Mouse (Mus musculus): Measurements from ENCODE around the gene Plek.

The Plek gene

DNA sequence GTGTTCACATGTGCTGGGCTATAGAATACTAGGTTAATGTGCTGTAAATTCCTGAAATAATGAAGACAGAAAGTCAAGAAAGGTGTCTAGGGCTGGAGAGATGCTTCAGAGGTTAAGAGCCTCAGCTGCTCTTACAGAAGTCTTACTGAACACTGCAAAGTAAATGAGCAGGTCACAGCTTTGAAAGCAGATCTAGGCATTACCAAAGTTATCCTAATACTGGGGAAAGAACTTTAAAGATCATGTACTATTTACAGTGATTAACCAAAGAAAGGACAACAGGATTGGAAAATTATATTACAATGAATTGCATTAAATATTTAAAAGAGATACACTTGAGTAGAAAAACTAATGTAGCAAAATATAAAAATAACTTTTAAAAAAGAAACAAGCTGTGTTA, 52.2 kb downstream of the Plek start:
- no peak for DNase-seq

DNA sequence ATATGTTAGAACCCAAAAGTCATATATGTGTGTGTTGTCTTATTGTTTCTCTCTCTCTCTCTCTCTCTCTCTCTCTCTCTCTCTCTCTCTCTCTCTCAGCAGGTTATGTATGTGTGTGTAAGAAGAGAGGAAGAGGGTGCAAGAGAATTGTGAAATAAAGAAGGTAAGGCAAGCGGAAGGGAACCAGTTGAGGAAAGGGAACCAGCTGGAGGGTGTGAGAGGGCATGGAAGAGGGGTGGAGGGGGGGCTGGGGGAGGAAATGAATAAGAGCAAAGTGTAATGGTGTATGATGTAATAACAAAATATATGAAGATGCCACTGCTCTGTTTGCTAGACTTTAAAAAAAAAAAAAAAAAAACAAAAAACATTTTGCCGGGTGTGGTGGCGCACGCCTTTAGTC, 52.8 kb downstream of the Plek start:
- DNase-seq, result no peak

DNA sequence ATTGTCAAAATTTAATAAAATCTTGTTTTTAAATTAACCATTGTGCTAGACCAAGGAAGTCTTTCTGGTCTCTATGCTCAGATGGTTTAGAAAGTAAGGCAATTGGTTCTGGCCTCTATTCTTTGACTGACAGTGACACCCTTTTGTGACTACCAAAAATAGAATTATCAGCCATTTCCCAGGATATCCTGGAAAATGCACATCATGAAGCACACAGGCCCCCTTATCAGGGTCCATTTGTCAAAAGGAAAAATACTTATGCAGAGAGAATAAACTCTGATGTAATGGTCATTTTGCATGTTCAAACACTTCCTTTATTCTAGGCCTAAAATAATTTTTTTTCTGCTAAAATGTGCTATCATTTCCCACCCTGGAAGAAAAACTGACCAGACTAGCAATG, 54.7 kb downstream of the Plek start:
- DNase-seq, result no peak

- no peak for DNase-seq
Measured at GRCm38 (mm10) chr11:16996818-16997217, 55.4 kb downstream of the Plek start.

GRCm38 (mm10) chr11:16992880-16993279, 59.3 kb downstream of the Plek start:
- DNase-seq, result no peak

DNA sequence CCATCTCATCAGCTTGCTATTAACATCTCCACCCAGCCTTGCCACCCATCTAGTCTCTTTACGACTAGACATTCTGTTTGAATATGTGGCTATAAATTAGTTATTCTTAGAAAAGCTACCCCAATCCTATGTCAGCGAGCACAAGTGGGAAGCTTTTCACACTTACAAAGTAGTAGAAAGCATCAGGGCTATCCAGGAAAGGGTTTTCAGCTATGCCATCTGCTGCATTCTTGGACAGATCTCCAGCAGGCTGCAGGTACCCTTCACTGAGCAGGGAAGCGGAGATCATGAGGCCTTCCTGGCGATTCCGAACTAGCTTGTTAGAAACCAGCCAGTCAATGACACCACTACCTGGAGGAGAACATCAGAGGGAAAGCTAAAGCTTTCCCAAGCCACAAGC, 62.3 kb downstream of the Plek start:
- DNase-seq, result no peak

DNA sequence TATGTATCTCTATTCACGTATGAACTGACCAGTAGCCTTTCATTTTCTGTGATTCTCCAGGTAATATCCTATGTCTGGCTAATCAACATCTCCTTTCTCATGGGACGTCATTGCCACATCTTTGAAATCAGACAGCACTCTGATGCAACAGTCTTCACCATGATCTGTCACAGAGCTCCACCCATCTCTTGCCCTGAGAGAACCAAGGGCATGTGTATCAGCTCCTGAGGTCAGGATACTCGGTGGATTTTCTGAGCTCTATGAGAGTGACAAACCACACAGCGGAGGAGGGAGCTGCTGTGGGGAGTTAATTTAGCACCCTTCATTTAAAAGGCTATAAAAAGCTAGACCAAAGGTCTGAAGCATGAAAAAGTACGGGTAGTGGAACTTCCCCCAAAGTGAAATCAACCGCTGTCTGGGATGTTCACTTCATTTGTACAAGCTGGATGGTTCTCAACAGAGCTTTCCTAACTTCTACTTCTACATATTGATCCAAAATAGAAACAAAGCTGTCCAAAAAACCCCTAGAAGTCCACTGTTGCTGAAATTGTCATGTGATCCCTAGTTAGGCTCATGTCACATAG, 64.3 kb downstream of the Plek start:
- no peak for DNase-seq

- no peak for DNase-seq
Measured at GRCm38 (mm10) chr11:16986550-16987187, 65.5 kb downstream of the Plek start.

- no peak for DNase-seq
Measured at GRCm38 (mm10) chr11:16978161-16978707, 73.9 kb downstream of the Plek start.

- no peak for DNase-seq
Measured at GRCm38 (mm10) chr11:16977611-16978010, 74.6 kb downstream of the Plek start.

DNA sequence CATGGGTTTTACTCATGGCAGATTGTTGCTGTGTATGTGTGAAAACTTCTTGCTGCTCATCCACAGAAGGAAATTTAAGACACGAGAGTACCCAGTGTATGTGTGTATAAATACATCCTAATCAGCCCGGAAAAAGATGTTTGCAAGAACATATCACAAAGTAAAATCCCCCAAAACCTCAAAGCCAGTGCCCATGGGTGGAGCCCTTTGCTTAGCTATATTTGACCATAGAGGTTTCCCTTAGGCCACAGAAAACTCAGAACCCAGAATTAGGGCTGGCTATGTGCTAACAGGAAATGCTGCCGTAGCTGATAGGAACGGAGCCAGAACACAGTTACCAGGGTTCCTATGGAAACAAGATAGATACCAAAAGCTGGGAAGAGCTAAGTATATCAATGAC, 75.2 kb downstream of the Plek start:
- DNase-seq, result no peak

- no peak for DNase-seq
Measured at GRCm38 (mm10) chr11:16973086-16973485, 79.1 kb downstream of the Plek start.

GRCm38 (mm10) chr11:16972027-16972426, 80.2 kb downstream of the Plek start:
- DNase-seq, result no peak

DNA sequence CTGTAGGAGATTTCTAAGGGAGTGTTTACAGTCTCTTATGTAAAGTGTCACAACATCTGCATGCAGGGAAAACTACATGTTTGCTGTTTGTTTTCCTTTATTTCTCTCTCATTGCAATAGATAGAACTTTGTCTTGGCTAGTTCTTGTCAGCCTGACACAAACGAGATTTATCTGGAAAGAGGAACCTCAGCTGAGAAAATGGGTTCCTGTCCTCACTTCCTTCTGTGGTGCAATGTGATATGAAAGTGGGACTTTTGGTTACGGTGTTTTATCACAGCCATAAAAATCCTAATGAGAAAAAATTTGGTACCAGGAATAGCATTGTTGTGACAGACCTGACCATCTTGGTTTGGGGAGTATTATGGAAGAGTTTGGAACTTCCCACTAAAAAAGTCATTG, 82.5 kb downstream of the Plek start:
- no peak for DNase-seq

- peak; percentile 28 to 33 for DNase-seq
Measured at GRCm38 (mm10) chr11:16967806-16968205, 84.4 kb downstream of the Plek start.

DNA sequence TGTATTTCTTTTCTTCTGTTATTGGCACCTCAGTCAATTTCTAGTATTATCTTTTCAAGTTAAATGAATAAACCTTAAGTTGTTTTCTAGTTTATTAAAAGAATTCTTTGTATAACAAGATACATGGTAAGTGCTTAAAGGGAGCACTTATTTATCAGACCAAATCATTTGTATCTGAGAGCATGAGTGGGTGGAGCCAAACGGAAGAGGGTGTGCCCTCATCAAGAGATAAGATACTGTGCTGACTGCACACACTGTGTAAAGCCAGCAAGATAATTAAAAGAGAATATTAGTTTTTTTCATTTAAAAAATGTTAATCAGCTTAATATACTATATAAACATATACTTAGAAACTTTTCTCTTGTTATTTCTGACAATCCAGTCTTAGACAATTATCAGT, 93.7 kb downstream of the Plek start:
- DNase-seq, result no peak

- no peak for DNase-seq
Measured at GRCm38 (mm10) chr11:16957030-16957429, 95.2 kb downstream of the Plek start.

- no peak for DNase-seq
Measured at GRCm38 (mm10) chr11:16956115-16956862, 95.9 kb downstream of the Plek start.

GRCm38 (mm10) chr11:16951761-16952010, 100.5 kb downstream of the Plek start:
- no peak for DNase-seq

- DNase-seq, result peak; percentile 94 to 98
Measured at GRCm38 (mm10) chr11:16950976-16951760, 101.0 kb downstream of the Plek start, which contains the start of gene Fbxo48. TSS of gene Fbxo48 (plus strand) at chr11:16951375.

DNA sequence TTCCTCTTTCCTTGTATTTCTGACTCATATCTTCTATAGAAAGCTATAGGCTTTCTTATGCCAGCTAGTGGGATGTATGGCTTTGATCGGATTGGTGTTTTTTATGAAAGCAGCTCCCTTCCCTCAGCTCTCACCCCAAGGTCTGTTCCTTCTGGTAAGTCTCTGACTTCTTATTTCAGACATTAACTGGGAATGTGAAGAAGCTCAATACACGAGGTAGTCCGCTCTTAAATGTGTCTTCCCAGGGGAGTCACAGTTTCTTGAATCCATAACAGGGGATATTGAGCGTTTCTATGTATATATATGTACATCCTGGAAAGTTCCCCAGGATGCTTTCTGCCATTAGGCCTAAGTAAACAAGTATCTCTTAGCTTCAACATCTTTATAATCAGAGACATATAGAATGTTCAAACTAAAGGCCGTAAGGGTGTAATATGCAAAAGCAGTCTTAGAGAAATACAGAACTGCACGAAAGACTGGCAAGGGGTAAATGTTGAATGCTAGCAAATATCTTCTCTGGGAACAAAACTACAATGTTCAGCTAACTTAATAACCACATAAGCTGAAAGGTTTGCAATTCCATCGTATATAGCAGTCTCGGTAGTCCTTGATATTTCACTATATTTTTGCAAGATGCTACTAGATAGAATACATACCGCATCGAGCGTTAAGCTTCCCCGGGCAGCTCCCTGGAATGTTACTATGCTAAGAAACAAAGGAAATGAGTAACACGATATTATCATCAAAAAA, 101.8 kb downstream of the Plek start:
- DNase-seq, result no peak

GRCm38 (mm10) chr11:16948756-16949155, 103.4 kb downstream of the Plek start:
- DNase-seq, result no peak

DNA sequence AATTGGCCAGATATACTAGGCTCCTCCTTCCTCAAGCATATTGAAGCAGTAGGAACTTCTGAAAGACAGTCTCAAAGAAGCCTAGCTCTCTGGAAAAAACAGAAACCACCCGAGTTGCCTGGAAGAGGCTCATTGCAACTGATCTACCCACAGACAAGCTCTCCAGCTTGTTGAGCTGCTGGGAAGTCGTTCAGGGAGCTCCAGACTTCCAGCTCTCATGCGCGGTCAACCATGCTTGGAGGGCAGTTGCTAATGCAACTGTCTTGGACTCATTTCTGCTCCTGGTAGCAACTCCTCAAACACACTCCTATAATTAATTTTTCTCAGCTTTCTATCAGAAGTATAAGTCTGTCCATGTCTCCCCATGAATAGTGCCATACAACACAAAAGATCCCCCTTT, 109.2 kb downstream of the Plek start:
- DNase-seq, result no peak

All from cerebellum, adult 18-20 months (tissue).